Mouse (Mus musculus): ENCODE results near the gene A630001G21Rik.

Gene A630001G21Rik

GRCm38 (mm10) chr1:85735463-85736123 is 42.9 kb downstream of the A630001G21Rik start:
- DNase-seq (ENCODE audit: low spot score in 2 of 2), result no peak

GRCm38 (mm10) chr1:85734511-85734910 is 43.9 kb downstream of the A630001G21Rik start:
- no peak for DNase-seq (ENCODE audit: low spot score in 2 of 2)

- DNase-seq (ENCODE audit: low spot score in 2 of 2), result no peak
Measured at GRCm38 (mm10) chr1:85732581-85732980, 45.9 kb downstream of the A630001G21Rik start.

GRCm38 (mm10) chr1:85730471-85730870 is 48.0 kb downstream of the A630001G21Rik start:
- DNase-seq (ENCODE audit: low spot score in 2 of 2), result no peak

GRCm38 (mm10) chr1:85720220-85720893 is 58.1 kb downstream of the A630001G21Rik start:
- DNase-seq (ENCODE audit: low spot score in 2 of 2), result no peak

- DNase-seq (ENCODE audit: low spot score in 2 of 2), result no peak
Measured at GRCm38 (mm10) chr1:85719049-85719448, 59.4 kb downstream of the A630001G21Rik start.

- DNase-seq (ENCODE audit: low spot score in 2 of 2), result no peak
Measured at GRCm38 (mm10) chr1:85716447-85717027, 61.9 kb downstream of the A630001G21Rik start.

- DNase-seq (ENCODE audit: low spot score in 2 of 2), result no peak
Measured at GRCm38 (mm10) chr1:85714501-85714900, 63.9 kb downstream of the A630001G21Rik start.

- no peak for DNase-seq (ENCODE audit: low spot score in 2 of 2)
Measured at GRCm38 (mm10) chr1:85706754-85707153, 71.7 kb downstream of the A630001G21Rik start.

- no peak for DNase-seq (ENCODE audit: low spot score in 2 of 2)
Measured at GRCm38 (mm10) chr1:85705552-85705951, 72.9 kb downstream of the A630001G21Rik start.

GRCm38 (mm10) chr1:85703245-85704186 is 74.9 kb downstream of the A630001G21Rik start:
- peak; percentile 18 to 19 for DNase-seq (ENCODE audit: low spot score in 2 of 2)

- DNase-seq (ENCODE audit: low spot score in 2 of 2), result no peak
Measured at GRCm38 (mm10) chr1:85702531-85702930, 75.9 kb downstream of the A630001G21Rik start.

GRCm38 (mm10) chr1:85697721-85698493 is 80.5 kb downstream of the A630001G21Rik start:
- no peak for DNase-seq (ENCODE audit: low spot score in 2 of 2)

GRCm38 (mm10) chr1:85695646-85696045 is 82.8 kb downstream of the A630001G21Rik start:
- DNase-seq (ENCODE audit: low spot score in 2 of 2), result no peak

- no peak for DNase-seq (ENCODE audit: low spot score in 2 of 2)
Measured at GRCm38 (mm10) chr1:85693280-85693679, 85.2 kb downstream of the A630001G21Rik start.

GRCm38 (mm10) chr1:85692281-85692680 is 86.2 kb downstream of the A630001G21Rik start:
- DNase-seq (ENCODE audit: low spot score in 2 of 2), result no peak

GRCm38 (mm10) chr1:85690544-85690943 is 87.9 kb downstream of the A630001G21Rik start:
- no peak for DNase-seq (ENCODE audit: low spot score in 2 of 2)

GRCm38 (mm10) chr1:85687346-85687745 is 91.1 kb downstream of the A630001G21Rik start:
- no peak for DNase-seq (ENCODE audit: low spot score in 2 of 2)

GRCm38 (mm10) chr1:85686666-85687065 is 91.8 kb downstream of the A630001G21Rik start:
- DNase-seq (ENCODE audit: low spot score in 2 of 2), result no peak

- DNase-seq (ENCODE audit: low spot score in 2 of 2), result no peak
Measured at GRCm38 (mm10) chr1:85680226-85680625, 98.2 kb downstream of the A630001G21Rik start.
